Mouse (Mus musculus) lung, postnatal 0 days (tissue): ENCODE measurements at regions not wholly inside any gene's neighbourhood (a gene's known extent, or its start where the extent isn't known, plus 50 kb on each side); places are given as distances from the start of the nearest gene placed in this dataset.

ENCODE experiments used
- ATAC-seq: fragments of 200-750 bp; cut with Nextera tagmentation; 2 replicates; pipeline ENCODE4 v1.8.0; 2017; ENCODE audit warnings: moderate library complexity
- DNase-seq: peaks from one replicate; pipeline ENCODE4 v3.0.0-alpha.2; 2016; ENCODE audit warnings: low spot score
- H3K27ac ChIP-seq: fragments of 300-500 bp; sonication (generic); 2 replicates; pipeline ENCODE4 v1.5.1; 2014; ENCODE audit warnings: antibody characterized with exemption, mild to moderate bottlenecking, low read length, mixed read lengths
- H3K27me3 ChIP-seq: fragments of 300-500 bp; sonication (generic); replicated peaks from 2 replicates; pipeline ENCODE4 v1.6.1; 2014; ENCODE audit warnings: low read length, mixed read lengths; ENCODE audit not compliant: insufficient read depth
- H3K36me3 ChIP-seq: fragments of 300-500 bp; sonication (generic); 2 replicates; pipeline ENCODE4 v1.6.1; 2014; ENCODE audit warnings: low read length, mixed read lengths; ENCODE audit not compliant: insufficient read depth
- H3K4me1 ChIP-seq: fragments of 300-500 bp; sonication (generic); 2 replicates; pipeline ENCODE4 v1.6.1; 2014; ENCODE audit warnings: antibody characterized with exemption, low read depth, low read length, mixed read lengths; ENCODE audit not compliant: insufficient read depth
- H3K4me2 ChIP-seq: fragments of 300-500 bp; sonication (generic); replicated peaks from 2 replicates; pipeline ENCODE4 v1.6.1; 2014; ENCODE audit warnings: low read depth, mild to moderate bottlenecking, low read length, moderate library complexity, mixed read lengths
- H3K4me3 ChIP-seq: fragments of 300-500 bp; sonication (generic); 2 replicates; pipeline ENCODE4 v1.5.1; 2014; ENCODE audit warnings: low read depth, low read length
- H3K9ac ChIP-seq: fragments of 300-500 bp; sonication (generic); replicated peaks from 2 replicates; pipeline ENCODE4 v1.6.1; 2014; ENCODE audit warnings: low read depth, mild to moderate bottlenecking
- H3K9me3 ChIP-seq: fragments of 300-500 bp; sonication (generic); 2 replicates; pipeline ENCODE4 v1.6.1; 2016; ENCODE audit warnings: low read length, mixed read lengths
- CTCF ChIP-seq: IDR thresholded peaks from 2 replicates; pipeline ENCODE4 v1.5.1; 2016; ENCODE audit warnings: antibody characterized with exemption, mild to moderate bottlenecking
- EP300 ChIP-seq: IDR thresholded peaks from 2 replicates; pipeline ENCODE4 v1.6.1; 2016; ENCODE audit warnings: antibody characterized with exemption, mild to moderate bottlenecking, control low read depth
- whole genome bisulfite sequencing: fragments of 180-500 bp; shearing (Covaris S2); extraction: QIAGEN DNeasy Blood & Tissue Kit; methylation state at CpG from one replicate; pipeline ENCODE4 v1.1.7; 2014; 5-methylcytosine and 5-hydroxymethylcytosine counted together

- H3K36me3 ChIP-seq, result no peaks in the 10 kb centered on the region
- no peaks in the 10 kb centered on the region for H3K4me1 ChIP-seq
- no peaks in the 10 kb centered on the region for H3K27me3 ChIP-seq
- no peaks in the 10 kb centered on the region for H3K9me3 ChIP-seq
- ATAC-seq (no peak), DNase-seq (no peak)
- TF ChIP-seq CTCF (no peak), EP300 (no peak)
- H3K27ac ChIP-seq, result no peak overlapping the region
- 54% methylated on average over 4 of the region's 4 CpGs for WGBS
- H3K4me2 ChIP-seq, result no peak overlapping the region
- no peak overlapping the region for H3K9ac ChIP-seq
- no peak overlapping the region for H3K4me3 ChIP-seq
Measured at GRCm38 (mm10) chr9:118240711-118241110, 90.7 kb upstream of the Cmc1 start.

- no peaks in the 10 kb centered on the region for H3K4me1 ChIP-seq
- H3K36me3 ChIP-seq, result no peaks in the 10 kb centered on the region
- 42% methylated on average over 15 of the region's 15 CpGs for WGBS
- H3K27me3 ChIP-seq, result no peaks in the 10 kb centered on the region
- no peak overlapping the region for H3K4me2 ChIP-seq
- H3K27ac ChIP-seq, result no peak overlapping the region
- ATAC-seq (no peak), DNase-seq (no peak)
- H3K9me3 ChIP-seq, result no peaks in the 10 kb centered on the region
- no peak overlapping the region for H3K4me3 ChIP-seq
- no peak for TF ChIP-seq EP300
- H3K9ac ChIP-seq, result no peak overlapping the region
Measured at GRCm38 (mm10) chr9:118246820-118247628, 97.0 kb upstream of the Cmc1 start.

DNA sequence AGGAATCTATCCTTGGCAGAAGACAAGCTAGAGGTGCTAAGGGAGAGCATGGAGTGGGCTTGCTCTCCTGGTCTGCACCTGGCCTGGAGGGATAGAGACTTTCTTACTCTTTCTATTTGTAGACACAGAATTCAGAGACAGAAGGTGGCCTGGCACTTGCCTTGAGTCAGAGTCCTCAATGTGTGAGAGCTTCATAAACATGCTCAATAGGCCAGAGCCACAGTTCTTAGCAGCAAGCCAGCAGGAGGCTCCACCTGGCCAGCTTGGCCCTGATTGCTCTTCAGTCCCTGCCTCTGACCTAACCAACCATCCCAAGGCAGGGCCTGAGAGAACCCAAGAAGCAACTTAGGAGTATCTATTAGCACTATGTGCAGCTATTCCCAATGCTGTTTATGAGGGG lies 103.9 kb upstream of the Cmc1 start:
- no peak for TF ChIP-seq EP300
- 0 out of 2 replicates have a peak, but pooled peaks have one; percentile 3 for TF ChIP-seq CTCF
- Histone ChIP-seq H3K4me3 (no peak overlapping the region), H3K27ac (no peak overlapping the region), H3K27me3 (no peaks in the 10 kb centered on the region), H3K4me2 (no peak overlapping the region), H3K4me1 (no peaks in the 10 kb centered on the region), H3K9me3 (no peaks in the 10 kb centered on the region), H3K36me3 (no peaks in the 10 kb centered on the region), H3K9ac (no peak overlapping the region)
- ATAC-seq (no peak), DNase-seq (no peak)

GRCm38 (mm10) chr9:118255200-118255733 lies 105.3 kb upstream of the Cmc1 start:
- no peak for TF ChIP-seq EP300
- no peak for TF ChIP-seq CTCF
- Histone ChIP-seq H3K4me2 (no peak overlapping the region), H3K9me3 (no peaks in the 10 kb centered on the region), H3K4me1 (no peaks in the 10 kb centered on the region), H3K4me3 (no peak overlapping the region), H3K9ac (no peak overlapping the region), H3K36me3 (no peaks in the 10 kb centered on the region), H3K27me3 (no peaks in the 10 kb centered on the region), H3K27ac (no peak overlapping the region)
- WGBS, result 54% methylated on average over 9 of the region's 9 CpGs
- no peak for ATAC-seq
- DNase-seq, result no peak

- WGBS, result 35% methylated on average over 11 of the region's 11 CpGs
- TF ChIP-seq CTCF (no peak), EP300 (no peak)
Measured at GRCm38 (mm10) chr9:118255751-118256266, 105.8 kb upstream of the Cmc1 start.

DNA sequence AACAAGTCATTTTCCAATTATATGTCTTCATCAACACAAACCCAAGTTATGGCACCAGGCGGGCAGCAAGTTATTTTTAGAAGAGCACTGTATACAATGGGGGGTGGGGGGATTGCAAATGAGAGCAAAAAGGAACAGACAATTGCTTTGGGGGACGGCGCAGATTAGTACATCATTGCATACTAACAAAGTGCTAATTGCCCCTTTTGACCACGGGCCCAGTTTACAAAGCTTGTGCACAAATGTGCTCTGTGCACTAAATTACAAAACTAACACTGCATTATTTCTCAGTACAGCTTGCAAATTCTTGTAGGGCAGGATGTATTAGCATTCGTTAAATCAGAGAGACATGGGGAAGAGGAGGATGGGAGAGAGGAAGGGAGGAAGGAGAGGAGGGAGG lies 116.3 kb upstream of the Cmc1 start:
- Histone ChIP-seq H3K4me2 (no peak overlapping the region), H3K36me3 (no peaks in the 10 kb centered on the region), H3K4me3 (no peak overlapping the region), H3K9ac (no peak overlapping the region), H3K27ac (no peak overlapping the region), H3K27me3 (no peaks in the 10 kb centered on the region), H3K4me1 (no peaks in the 10 kb centered on the region), H3K9me3 (no peaks in the 10 kb centered on the region)
- no peak for DNase-seq
- ATAC-seq, result no peak
- WGBS, result 45% methylated on average over 5 of the region's 5 CpGs
- TF ChIP-seq EP300, result no peak
- TF ChIP-seq CTCF, result no peak

More at GRCm38 (mm10) chr9:118255751-118256266, 105.8 kb upstream of the Cmc1 start:
- Histone ChIP-seq H3K36me3 (no peaks in the 10 kb centered on the region), H3K27me3 (no peaks in the 10 kb centered on the region), H3K4me1 (no peaks in the 10 kb centered on the region), H3K4me3 (no peak overlapping the region), H3K27ac (no peak overlapping the region), H3K9ac (no peak overlapping the region), H3K9me3 (no peaks in the 10 kb centered on the region), H3K4me2 (no peak overlapping the region)
- no peak for ATAC-seq
- DNase-seq, result no peak
